In the genomic region with DNA sequence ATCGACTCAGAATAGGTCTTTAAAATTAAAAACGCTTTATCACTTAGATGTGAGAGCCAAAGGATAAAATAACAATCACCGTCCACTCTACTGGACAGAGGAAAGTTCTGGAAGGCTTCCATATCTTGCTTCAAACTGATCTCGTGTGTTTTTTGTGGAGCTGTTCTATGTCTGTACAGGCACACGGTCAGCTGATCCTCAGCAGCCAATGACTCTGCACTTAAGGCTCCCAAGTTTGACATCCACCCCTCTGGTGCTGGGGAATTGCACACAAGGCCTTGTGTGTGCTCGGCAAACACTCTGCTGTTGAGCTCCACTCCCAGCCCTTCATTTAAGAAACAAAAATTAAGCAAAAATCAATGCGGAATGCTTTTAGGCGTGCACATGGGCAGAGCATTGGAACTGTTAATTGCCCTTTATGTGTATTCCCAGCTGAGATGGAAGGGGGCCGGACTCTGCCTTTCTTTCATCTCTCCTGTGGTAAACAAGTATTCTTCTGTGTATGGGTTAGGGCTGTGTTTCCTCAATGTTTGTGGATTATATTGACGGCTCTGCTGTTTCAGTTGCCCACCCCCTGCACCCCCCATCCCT, we compare ENCODE assay signal across 12 mouse cellular contexts. TPM values are rescaled to one million over a fixed set of nuclear protein-coding genes. Genes with fewer than 3 reads are reported as not detected.
DNase-seq lines count a peak whose midpoint lies in the region; ATAC-seq and TF ChIP-seq lines count a peak whose summit lies in the region.
"Had no signal": no experiment of that assay in that cellular context is flagged by ENCODE, and none has a peak within 500 bp of the region (broad histone marks: within the 10 kb centered on the region; RNA-seq: fewer than 3 reads in every experiment).

No protein-coding gene starts in this region.

- no peak overlapping the region for H3K4me3 ChIP-seq in layer of hippocampus, adult 2 months
- no peak overlapping the region for H3K4me3 ChIP-seq in forebrain, embryonic 11.5 days (ENCODE audit: low read depth, low read length)
- no peak overlapping the region for H3K4me3 ChIP-seq in hindbrain, embryonic 15.5 days
- no peak overlapping the region for H3K4me3 ChIP-seq in midbrain, embryonic 16.5 days (ENCODE audit: low read depth, low read length)
- H3K4me3 ChIP-seq: liver, embryonic 15.5 days had no signal

- ATAC-seq in forebrain, embryonic 11.5 days (replicated peaks; ENCODE audit: low FRiP score), result 0 out of 2 replicates have a peak, but pooled peaks have one; percentile 34
- 0 out of 2 replicates have a peak, but pooled peaks have one; percentile 36 for ATAC-seq in hindbrain, embryonic 15.5 days (ENCODE audit: low FRiP score, low read depth)
- ATAC-seq in midbrain, embryonic 16.5 days, result no peak

- peaks cover 15% of the 10 kb centered on the region for H3K4me1 ChIP-seq in forebrain, embryonic 11.5 days (replicated peaks; ENCODE audit: control insufficient read depth, insufficient read depth, low read length)
- H3K4me1 ChIP-seq in hindbrain, embryonic 15.5 days (replicated peaks), result peaks cover 17% of the 10 kb centered on the region
- H3K4me1 ChIP-seq in midbrain, embryonic 16.5 days (ENCODE audit: control insufficient read depth, insufficient read depth, low read length), result peaks cover 18% of the 10 kb centered on the region

- H3K9me3 ChIP-seq in forebrain, embryonic 11.5 days (ENCODE audit: control insufficient read depth, low read length), result no peaks in the 10 kb centered on the region
- no peaks in the 10 kb centered on the region for H3K9me3 ChIP-seq in hindbrain, embryonic 15.5 days
- no peaks in the 10 kb centered on the region for H3K9me3 ChIP-seq in midbrain, embryonic 16.5 days (replicated peaks; ENCODE audit: control insufficient read depth, low read length, poor library complexity, severe bottlenecking)
- H3K9me3 ChIP-seq: liver, embryonic 15.5 days had no signal

- 58% methylated on average over 10 of the region's 10 CpGs for WGBS in forebrain, embryonic 11.5 days
- 64% methylated on average over 10 of the region's 10 CpGs for WGBS in hindbrain, embryonic 15.5 days
- 58% methylated on average over 10 of the region's 10 CpGs for WGBS in midbrain, embryonic 16.5 days

- H3K27ac ChIP-seq in layer of hippocampus, adult 2 months, result peak overlapping the region; percentile 14; the same call in 1 of the 2 replicates
- no peak overlapping the region for H3K27ac ChIP-seq in forebrain, embryonic 11.5 days (ENCODE audit: low read depth, low read length)
- no peak overlapping the region for H3K27ac ChIP-seq in hindbrain, embryonic 15.5 days (replicated peaks)
- H3K27ac ChIP-seq in midbrain, embryonic 16.5 days (ENCODE audit: low read length), result peak overlapping the region; percentile 53; the same call in 1 of the 2 replicates
- H3K27ac ChIP-seq: liver, embryonic 15.5 days had no signal

- no peaks in the 10 kb centered on the region for H3K36me3 ChIP-seq in forebrain, embryonic 11.5 days (ENCODE audit: control insufficient read depth, insufficient read depth, low read length)
- H3K36me3 ChIP-seq in hindbrain, embryonic 15.5 days, result no peaks in the 10 kb centered on the region
- H3K36me3 ChIP-seq in midbrain, embryonic 16.5 days (ENCODE audit: control insufficient read depth, insufficient read depth, low read length), result no peaks in the 10 kb centered on the region
- H3K36me3 ChIP-seq: liver, embryonic 15.5 days had no signal

- H3K9ac ChIP-seq in forebrain, embryonic 11.5 days (ENCODE audit: low read length), result no peak overlapping the region; the same call in 1 of the 2 replicates
- no peak overlapping the region for H3K9ac ChIP-seq in hindbrain, embryonic 15.5 days
- no peak overlapping the region for H3K9ac ChIP-seq in midbrain, embryonic 16.5 days (ENCODE audit: low read depth, low read length)
- H3K9ac ChIP-seq: liver, embryonic 15.5 days had no signal

- no peak overlapping the region for H3K4me2 ChIP-seq in forebrain, embryonic 11.5 days (ENCODE audit: low read depth, low read length, severe bottlenecking)
- H3K4me2 ChIP-seq in hindbrain, embryonic 15.5 days, result no peak overlapping the region
- no peak overlapping the region for H3K4me2 ChIP-seq in midbrain, embryonic 16.5 days (ENCODE audit: low read length)
- H3K4me2 ChIP-seq: liver, embryonic 15.5 days had no signal

- H3K27me3 ChIP-seq in forebrain, embryonic 11.5 days (ENCODE audit: control insufficient read depth, insufficient read depth, low read length), result no peaks in the 10 kb centered on the region
- H3K27me3 ChIP-seq in hindbrain, embryonic 15.5 days, result no peaks in the 10 kb centered on the region
- no peaks in the 10 kb centered on the region for H3K27me3 ChIP-seq in midbrain, embryonic 16.5 days (ENCODE audit: control insufficient read depth, insufficient read depth, low read depth, low read length)
- H3K27me3 ChIP-seq: liver, embryonic 15.5 days had no signal

- DNase-seq in layer of hippocampus, adult 2 months (ENCODE audit: low spot score in 2 of 2), result no peak
- no peak for DNase-seq in layer of hippocampus, adult 11-12 months (ENCODE audit: low spot score)
- no peak for DNase-seq in forebrain, embryonic 11.5 days (ENCODE audit: low spot score)
- no peak for DNase-seq in right cerebral cortex, postnatal 14 days
- no peak for DNase-seq in kidney, postnatal 36 days
- DNase-seq: heart, postnatal 4 days; right cerebral cortex, postnatal 25 days had no signal

- TF ChIP-seq CTCF in layer of hippocampus, adult 2 months (conservative IDR thresholded peaks at IDR 0.05), result no peak

RNA-seq across cellular contexts. Expression of a gene that starts 23.1 kb away (rescaled TPM):
- total RNA-seq in layer of hippocampus, adult 2 months (2021), result 1 to 10 TPM; 1.9 to 2.4 TPM
- 7.4 and 8.5 TPM in 2 replicates for polyA plus RNA-seq in forebrain, embryonic 11.5 days (2014; fragmentation: Nextera tagmentation; extraction: Ambion mirVana)
- 3.4 and 3.8 TPM in 2 replicates for polyA plus RNA-seq in hindbrain, embryonic 15.5 days (2015; fragmentation: Nextera tagmentation; extraction: Ambion mirVana)
- polyA plus RNA-seq in midbrain, embryonic 16.5 days (2015; fragmentation: Nextera tagmentation; extraction: Ambion mirVana), result 3.0 and 3.2 TPM in 2 replicates
- total RNA-seq: common myeloid progenitor, adult 5-6 weeks had no signal

RNA-seq across cellular contexts. Expression of a gene that starts 35.2 kb away (rescaled TPM):
- total RNA-seq in layer of hippocampus, adult 2 months (2021), result 10 to 100 TPM; 10.8 to 15.5 TPM
- 30.7 and 32.3 TPM in 2 replicates for polyA plus RNA-seq in forebrain, embryonic 11.5 days (2014; fragmentation: Nextera tagmentation; extraction: Ambion mirVana)
- polyA plus RNA-seq in hindbrain, embryonic 15.5 days (2015; fragmentation: Nextera tagmentation; extraction: Ambion mirVana), result 12.3 and 13.2 TPM in 2 replicates
- polyA plus RNA-seq in midbrain, embryonic 16.5 days (2015; fragmentation: Nextera tagmentation; extraction: Ambion mirVana), result 7.4 and 10.4 TPM in 2 replicates

RNA-seq across cellular contexts. Expression of a gene that starts 37.6 kb away (rescaled TPM):
- not detected for total RNA-seq in layer of hippocampus, adult 2 months (2021)
- polyA plus RNA-seq in forebrain, embryonic 11.5 days (2014; fragmentation: Nextera tagmentation; extraction: Ambion mirVana), result not detected in 2 replicates
- polyA plus RNA-seq in hindbrain, embryonic 15.5 days (2015; fragmentation: Nextera tagmentation; extraction: Ambion mirVana), result not detected in 2 replicates
- not detected in 2 replicates for polyA plus RNA-seq in midbrain, embryonic 16.5 days (2015; fragmentation: Nextera tagmentation; extraction: Ambion mirVana)
- total RNA-seq: common myeloid progenitor, adult 5-6 weeks; heart, postnatal 4 days; layer of hippocampus, adult 8-10 months had no signal
- polyA plus RNA-seq: liver, embryonic 15.5 days had no signal

Comparison
In these comparisons a context has a peak if more than half of its experiments do, and no peak if none do; other contexts are left out.
1. H3K27ac ChIP-seq: peak in layer of hippocampus, adult 2 months (single experiment) and midbrain, embryonic 16.5 days (single experiment); none in forebrain, embryonic 11.5 days (single experiment) and hindbrain, embryonic 15.5 days (single experiment).